Mouse (Mus musculus): ENCODE data around the gene Ly75.

Ly75 gene

GRCm38 (mm10) chr2:60375608-60376107 lies 7.4 kb downstream of the Ly75 start:
- in situ Hi-C loops (cut with MboI; ENCODE audit: low sequenced_read_pairs), result loop anchor here (10.0 kb wide), 1 partner anchor 81 kb away; no protein-coding TSS in a partner anchor

GRCm38 (mm10) chr2:60375126-60375525 lies 8.0 kb downstream of the Ly75 start:
- in situ Hi-C loops (cut with MboI; ENCODE audit: low sequenced_read_pairs), result loop anchor here (10.0 kb wide), 1 partner anchor 80 kb away; no protein-coding TSS in a partner anchor

GRCm38 (mm10) chr2:60370188-60370587 lies 12.9 kb downstream of the Ly75 start:
- in situ Hi-C loops (cut with MboI; ENCODE audit: low sequenced_read_pairs), result loop anchor here (10.0 kb wide), 1 partner anchor 75 kb away; no protein-coding TSS in a partner anchor

GRCm38 (mm10) chr2:60369454-60369853 lies 13.6 kb downstream of the Ly75 start:
- in situ Hi-C loops (cut with MboI; ENCODE audit: low sequenced_read_pairs), result no loop called here

GRCm38 (mm10) chr2:60367871-60368270 lies 15.2 kb downstream of the Ly75 start:
- in situ Hi-C loops (cut with MboI; ENCODE audit: low sequenced_read_pairs), result no loop called here

- in situ Hi-C loops (cut with MboI; ENCODE audit: low sequenced_read_pairs), result no loop called here
Observed at GRCm38 (mm10) chr2:60367204-60367603, 15.9 kb downstream of the Ly75 start.

- in situ Hi-C loops (cut with MboI; ENCODE audit: low sequenced_read_pairs), result no loop called here
Observed at GRCm38 (mm10) chr2:60365820-60366610, 17.1 kb downstream of the Ly75 start.

- in situ Hi-C loops (cut with MboI; ENCODE audit: low sequenced_read_pairs), result no loop called here
Observed at GRCm38 (mm10) chr2:60365138-60365775, 17.8 kb downstream of the Ly75 start.

- in situ Hi-C loops (cut with MboI; ENCODE audit: low sequenced_read_pairs), result no loop called here
Observed at GRCm38 (mm10) chr2:60362146-60362545, 21.0 kb downstream of the Ly75 start.

GRCm38 (mm10) chr2:60359796-60360195 lies 23.3 kb downstream of the Ly75 start:
- in situ Hi-C loops (cut with MboI; ENCODE audit: low sequenced_read_pairs), result no loop called here

- in situ Hi-C loops (cut with MboI; ENCODE audit: low sequenced_read_pairs), result no loop called here
Observed at GRCm38 (mm10) chr2:60355388-60355683, 27.8 kb downstream of the Ly75 start.

GRCm38 (mm10) chr2:60354541-60355387 lies 28.3 kb downstream of the Ly75 start:
- in situ Hi-C loops (cut with MboI; ENCODE audit: low sequenced_read_pairs), result no loop called here

- in situ Hi-C loops (cut with MboI; ENCODE audit: low sequenced_read_pairs), result no loop called here
Observed at GRCm38 (mm10) chr2:60352296-60352695, 30.8 kb downstream of the Ly75 start.

- in situ Hi-C loops (cut with MboI; ENCODE audit: low sequenced_read_pairs), result no loop called here
Observed at GRCm38 (mm10) chr2:60351781-60352180, 31.3 kb downstream of the Ly75 start.

- in situ Hi-C loops (cut with MboI; ENCODE audit: low sequenced_read_pairs), result no loop called here
Observed at GRCm38 (mm10) chr2:60347875-60348274, 35.2 kb downstream of the Ly75 start.

- in situ Hi-C loops (cut with MboI; ENCODE audit: low sequenced_read_pairs), result no loop called here
Observed at GRCm38 (mm10) chr2:60346531-60346930, 36.6 kb downstream of the Ly75 start.

GRCm38 (mm10) chr2:60345717-60346116 lies 37.4 kb downstream of the Ly75 start:
- in situ Hi-C loops (cut with MboI; ENCODE audit: low sequenced_read_pairs), result no loop called here

GRCm38 (mm10) chr2:60343607-60344289 lies 39.4 kb downstream of the Ly75 start:
- in situ Hi-C loops (cut with MboI; ENCODE audit: low sequenced_read_pairs), result no loop called here

GRCm38 (mm10) chr2:60342107-60342880 lies 40.8 kb downstream of the Ly75 start:
- in situ Hi-C loops (cut with MboI; ENCODE audit: low sequenced_read_pairs), result no loop called here

- in situ Hi-C loops (cut with MboI; ENCODE audit: low sequenced_read_pairs), result no loop called here
Observed at GRCm38 (mm10) chr2:60337937-60338336, 45.2 kb downstream of the Ly75 start.

Data from CH12F3 (cell line).